Mouse (Mus musculus): Measurements from ENCODE around the gene Elf1.

GRCm38 (mm10) chr14:79467621-79468020 lies 13.4 kb upstream of the Elf1 start:
- TF ChIP-seq POLR2A (IDR thresholded peaks at IDR 0.05; ENCODE audit: control insufficient read depth, low read depth, low read length) (no peak), CTCF (IDR thresholded peaks at IDR 0.05; ENCODE audit: control insufficient read depth, insufficient read depth, insufficient replicate concordance, low read depth, low read length) (peak; percentile 9; the same call in 1 of the 2 replicates)
